Mouse (Mus musculus) heart, adult 8-10 months (tissue): ENCODE measurements around the gene Parp3. TPM values are rescaled to one million over a fixed set of nuclear protein-coding genes. Genes with fewer than 3 reads are reported as not detected.
"Not testable (repeated sequence)": the region's sequence is repeated elsewhere in the genome, so short reads cannot be mapped to it uniquely, and the experiment has no call there.

ENCODE experiments used
- DNase-seq: peaks from one replicate; pipeline ENCODE4 v3.0.0; 2022; ENCODE audit warnings: low spot score
- total RNA-seq, 4 experiments: library from RNA; stranded (reverse); gene quantifications; 2 replicates each; pipeline ENCODE4 v1.2.4; 2022

Parp3 gene
- 10 to 100 TPM; 32.5 to 56.0 (median 41.7) TPM for total RNA-seq

GRCm38 (mm10) chr9:106476924-106477484 lies at the start of gene Parp3:
TSS of gene Parp3 (minus strand) at chr9:106476949.
- DNase-seq = peak; percentile 100

DNA sequence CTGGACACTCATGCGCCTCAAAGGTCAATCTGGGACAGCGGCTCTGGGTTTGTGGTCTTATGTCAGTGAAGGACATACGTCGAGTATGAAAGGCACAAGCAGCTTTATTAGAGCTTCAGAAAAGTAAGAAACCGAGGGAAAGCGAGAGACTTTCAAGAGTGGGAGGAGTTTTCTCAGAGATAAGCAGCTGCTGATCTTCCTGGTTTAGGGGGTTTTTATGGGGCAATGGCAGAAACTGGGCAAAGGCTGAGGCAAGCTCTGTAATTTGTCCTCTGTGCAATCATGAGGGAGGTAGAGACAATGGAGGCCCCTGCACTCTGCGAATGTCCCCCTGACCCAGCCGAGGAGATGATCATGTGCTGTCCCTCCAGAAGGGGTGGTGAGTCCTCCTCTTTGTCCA lies 43.2 kb upstream of the Parp3 start:
- no peak for DNase-seq

DNA sequence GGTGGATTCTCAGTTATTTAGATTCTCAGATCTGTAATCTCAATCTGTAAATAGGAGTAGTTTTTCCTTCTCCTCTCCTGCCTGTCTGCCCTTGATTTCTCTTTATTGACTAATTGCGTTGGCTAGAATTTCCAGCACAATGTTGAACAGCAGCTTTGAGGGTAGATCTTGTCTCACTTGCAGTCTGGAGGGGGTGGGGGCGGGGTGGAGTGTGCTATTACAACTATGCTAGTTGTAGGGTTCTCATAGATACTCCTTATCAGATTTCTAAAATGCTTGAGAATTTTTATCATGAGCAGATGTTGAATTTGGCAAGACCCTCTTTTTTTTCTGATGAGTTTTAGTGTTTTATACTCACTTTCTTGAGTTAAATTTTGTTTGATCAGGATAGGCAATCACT lies 42.7 kb upstream of the Parp3 start:
- no peak for DNase-seq

DNA sequence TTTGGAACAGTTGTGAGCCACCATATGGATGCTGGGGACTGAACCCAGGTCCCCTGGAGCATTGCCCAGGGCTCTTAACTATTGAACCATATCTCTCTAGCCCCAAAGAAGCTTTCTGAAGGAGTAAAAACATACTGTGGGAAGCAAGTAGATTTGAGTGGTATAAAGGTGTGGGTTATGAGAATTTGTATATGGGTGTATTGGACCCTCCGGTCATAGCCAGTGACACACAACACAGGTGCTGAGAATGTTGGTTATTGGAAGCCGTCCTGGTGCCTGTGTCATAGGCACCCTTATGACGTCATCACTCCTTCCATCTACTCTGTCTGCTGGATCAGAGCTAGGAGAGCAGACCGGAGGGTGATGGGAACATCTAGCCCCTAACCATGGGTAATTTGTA lies 37.5 kb upstream of the Parp3 start, which contains the start of gene Iqcf5:
Gene Iqcf5, plus strand, starts transcription at position 301 of the 400 bp plus-strand sequence.
- DNase-seq = no peak

DNA sequence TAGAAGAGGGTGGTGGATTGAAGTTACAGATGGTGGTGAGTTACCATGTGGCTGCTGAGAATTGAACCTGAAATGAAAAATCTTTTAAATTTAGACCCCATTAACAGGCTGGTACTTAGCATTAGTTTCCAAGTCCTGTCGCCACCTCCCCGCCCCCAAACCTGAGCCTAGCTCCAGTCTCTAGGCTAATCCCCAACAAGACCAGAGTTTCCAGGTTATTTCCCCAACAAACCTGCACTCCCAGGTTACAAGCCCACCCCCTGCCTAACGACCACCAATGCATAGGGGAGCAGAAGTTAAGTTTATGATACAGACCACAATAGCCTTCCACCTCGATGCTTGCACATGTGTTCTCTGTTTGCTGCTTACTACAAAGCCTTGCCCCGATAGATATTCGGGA lies 36.8 kb upstream of the Parp3 start:
- no peak for DNase-seq

- no peak for DNase-seq
These were observed 36.1 kb upstream of the Parp3 start for GRCm38 (mm10) chr9:106512729-106513450.

DNA sequence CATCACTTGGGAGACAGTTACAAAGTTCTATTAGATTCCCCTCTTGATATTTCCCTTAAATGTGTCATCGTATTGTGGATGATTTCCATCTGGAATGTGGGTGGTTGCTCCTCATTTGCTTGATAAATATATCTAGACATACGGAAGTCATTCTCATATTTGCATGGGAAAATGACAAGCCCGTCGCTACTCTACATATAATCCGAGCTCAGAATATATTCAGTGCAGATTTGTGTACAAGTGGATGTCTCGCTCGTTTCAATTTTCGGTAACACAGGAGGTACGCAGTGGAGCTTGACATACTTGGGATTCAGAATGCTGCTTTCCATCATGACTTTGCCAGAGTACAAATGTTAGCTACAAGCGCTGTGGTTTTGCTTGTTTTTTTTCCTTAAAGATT lies 32.6 kb upstream of the Parp3 start:
- DNase-seq = no peak

DNA sequence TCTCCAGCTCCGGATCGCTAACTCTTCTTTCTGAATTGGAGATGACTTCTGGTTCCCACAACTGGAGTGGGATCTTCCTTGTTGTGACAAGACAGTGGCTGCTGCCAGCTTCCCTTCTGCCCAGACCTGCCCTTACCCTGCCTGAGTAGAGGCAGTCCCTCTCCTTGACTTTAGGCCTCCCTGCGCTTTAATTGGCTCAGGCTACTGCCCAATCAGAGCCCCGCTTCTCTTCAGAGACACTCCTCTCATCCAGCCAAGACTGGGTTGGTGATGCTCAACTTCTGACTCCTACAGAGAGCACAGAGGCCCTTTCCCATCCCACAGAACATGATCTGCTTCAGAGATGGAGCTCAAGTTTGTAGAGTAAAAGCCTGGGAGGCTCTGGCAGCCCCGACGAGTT lies 27.5 kb upstream of the Parp3 start:
- DNase-seq = no peak

- no peak for DNase-seq
These were observed 25.1 kb upstream of the Parp3 start for GRCm38 (mm10) chr9:106501846-106502245.

GRCm38 (mm10) chr9:106499667-106500066 lies 22.9 kb upstream of the Parp3 start, which contains the start of gene Iqcf1:
TSS of gene Iqcf1 (plus strand) at chr9:106499967.
- DNase-seq = no peak

DNA sequence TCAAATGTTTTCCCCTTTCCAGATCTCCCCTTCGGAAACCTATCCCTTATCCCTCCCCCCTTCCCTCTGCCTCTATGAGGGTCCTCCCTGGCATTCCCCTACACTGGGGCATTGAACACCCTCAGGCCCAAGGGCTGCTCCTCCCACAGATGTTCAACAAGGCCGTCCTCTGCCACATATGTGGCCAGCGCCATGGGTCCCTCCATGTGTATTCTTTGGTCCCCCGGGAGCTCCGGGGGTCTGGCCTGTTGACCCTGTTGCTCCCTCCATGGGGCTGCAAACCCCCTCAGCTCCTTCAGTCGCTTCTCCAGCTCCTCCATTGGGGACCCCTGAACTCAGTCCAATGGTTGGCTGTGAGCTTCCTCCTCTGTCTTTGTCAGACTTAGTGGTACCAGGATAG lies 10.9 kb upstream of the Parp3 start:
- not testable (repeated sequence) for DNase-seq

DNA sequence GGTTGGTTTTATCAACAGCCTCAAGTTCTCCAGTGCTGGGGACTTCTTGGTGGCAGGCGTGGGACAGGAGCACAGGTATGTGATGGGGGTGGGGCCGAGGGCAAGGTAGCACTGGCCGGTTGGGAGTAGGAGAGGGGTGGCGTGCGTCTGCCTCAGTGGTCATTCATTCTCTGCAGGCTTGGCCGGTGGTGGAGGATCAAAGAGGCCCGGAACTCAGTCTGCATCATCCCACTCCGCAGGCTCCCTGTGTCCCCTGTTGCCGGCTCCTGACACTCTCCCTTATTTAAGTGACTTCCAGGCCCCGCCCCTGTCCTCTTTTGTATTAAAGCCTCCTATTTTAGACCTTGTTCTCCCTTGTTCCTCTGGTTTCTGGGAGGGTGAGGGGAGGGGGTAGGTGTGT lies 8.3 kb upstream of the Parp3 start:
- no peak for DNase-seq

- DNase-seq = no peak
These were observed 6.9 kb upstream of the Parp3 start for GRCm38 (mm10) chr9:106483606-106484005.

DNA sequence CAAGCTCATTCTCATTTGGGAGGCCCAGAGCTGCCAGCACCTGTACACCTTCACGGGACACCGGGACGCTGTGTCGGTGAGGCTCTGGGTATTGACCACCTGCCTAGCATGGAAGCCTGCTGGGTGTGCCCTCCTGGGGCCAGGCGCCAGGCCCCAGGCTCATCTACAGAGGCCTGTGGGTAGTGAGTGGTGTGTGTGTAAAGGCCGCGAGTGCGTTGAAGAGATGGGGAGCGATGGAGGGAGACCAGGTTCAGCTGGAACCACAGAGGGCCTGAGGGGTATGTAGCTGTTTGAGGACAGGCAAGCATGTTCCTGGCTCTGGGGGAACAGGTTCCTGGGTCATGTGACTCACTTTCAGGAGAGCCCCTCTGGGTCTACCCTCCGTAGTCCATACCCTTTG lies 6.4 kb upstream of the Parp3 start:
- no peak for DNase-seq

- DNase-seq = no peak
These were observed 5.9 kb upstream of the Parp3 start for GRCm38 (mm10) chr9:106482578-106483115.

- no peak for DNase-seq
These were observed 4.9 kb upstream of the Parp3 start for GRCm38 (mm10) chr9:106481676-106482075.

- no peak for DNase-seq
These were observed 4.3 kb upstream of the Parp3 start for GRCm38 (mm10) chr9:106481075-106481474.

DNA sequence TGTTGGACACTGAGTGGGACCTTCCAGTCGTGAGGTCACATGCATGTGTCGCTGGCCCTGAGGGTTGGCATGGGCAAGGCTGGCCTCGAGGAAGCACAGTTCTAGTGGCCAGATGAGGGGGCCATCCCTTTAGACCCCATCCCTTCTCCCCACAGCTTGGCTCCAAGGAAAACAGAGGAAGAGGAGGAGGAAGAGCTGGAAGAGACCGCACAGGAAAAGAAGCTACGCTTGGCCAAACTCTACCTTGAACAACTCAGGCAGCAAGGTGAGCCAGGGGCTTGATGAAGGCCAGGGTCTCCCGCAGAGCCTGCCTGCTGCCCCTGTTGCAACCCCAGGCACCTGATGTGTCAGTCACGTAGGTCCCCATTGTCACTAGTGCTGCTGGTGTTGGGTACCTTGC lies 3.8 kb upstream of the Parp3 start:
- DNase-seq = no peak

GRCm38 (mm10) chr9:106478101-106478500 lies 1.4 kb upstream of the Parp3 start:
- DNase-seq = no peak

- DNase-seq = no peak
These were observed 900 bp upstream of the Parp3 start for GRCm38 (mm10) chr9:106477649-106478048.

DNA sequence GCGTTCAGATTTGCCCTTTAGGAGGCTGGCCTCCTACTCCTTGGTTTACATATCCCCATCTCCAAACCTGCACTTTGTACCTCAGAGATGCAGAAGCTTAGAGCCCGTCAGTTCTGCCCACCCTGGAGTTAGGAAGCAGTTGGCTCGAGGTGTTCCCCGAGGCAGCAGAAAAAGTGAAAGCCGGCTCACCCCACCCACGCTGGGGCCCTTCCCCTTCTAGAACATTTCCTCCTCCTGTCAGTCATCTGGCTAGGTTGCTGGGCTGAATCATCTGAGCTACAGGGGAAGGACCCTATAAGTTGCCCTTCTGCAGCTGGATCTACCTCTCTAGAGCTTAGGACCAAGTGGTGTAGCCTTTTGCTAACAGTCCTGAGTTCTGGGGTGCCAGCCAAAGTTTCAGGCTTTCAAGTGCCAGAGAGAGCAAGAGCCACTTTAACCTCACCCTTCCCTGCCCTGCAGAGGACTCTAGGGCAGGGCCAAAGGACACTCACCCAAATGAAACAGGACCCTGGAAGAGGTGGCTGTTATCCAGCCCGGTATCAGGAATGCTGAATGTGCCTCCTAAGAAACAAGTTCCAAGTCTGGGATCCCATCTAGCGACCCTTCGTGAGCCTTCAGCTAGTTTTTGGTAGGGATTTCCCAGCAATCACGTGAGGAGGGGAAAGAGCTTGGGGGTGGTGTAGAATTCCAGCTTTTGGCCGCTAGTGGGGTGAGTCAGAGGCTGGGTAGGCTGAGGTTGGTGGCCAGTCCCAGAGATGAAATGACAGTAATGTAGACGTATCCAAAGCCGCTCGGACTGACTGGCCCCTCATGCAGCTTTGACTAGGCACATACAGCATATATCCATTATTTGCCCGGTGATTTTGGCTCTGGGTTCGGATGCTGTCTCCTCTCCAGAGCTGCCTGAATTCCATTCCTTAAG lies 486 bp downstream of the Parp3 start:
- peak; percentile 81 for DNase-seq

DNA sequence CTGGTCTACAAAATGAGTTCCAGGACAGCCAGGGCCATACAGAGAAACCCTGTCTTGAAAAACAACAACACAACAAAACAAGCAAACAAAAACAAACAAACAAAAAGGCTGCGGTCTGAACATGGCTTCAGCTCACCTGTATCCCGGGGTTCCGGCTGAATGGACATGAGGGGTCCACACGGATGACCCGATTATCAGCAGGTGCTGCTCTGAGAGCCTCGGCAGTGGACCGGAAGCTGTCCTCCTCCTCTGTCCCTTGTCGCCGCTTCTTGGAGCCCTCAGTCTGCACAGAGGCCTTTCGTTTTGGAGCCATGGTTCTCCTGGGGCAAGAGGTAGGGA lies 1.1 kb downstream of the Parp3 start, which contains the start of gene Rrp9:
Gene Rrp9, plus strand, starts transcription at position 301 of the 339 bp plus-strand sequence.
- DNase-seq = no peak
